Mouse (Mus musculus) C2C12 (cell line): ENCODE measurements around the gene Smtn.

Experiments used
- CTCF ChIP-seq: IDR thresholded peaks from one replicate; pipeline ENCODE4 v1.5.1; 2011; ENCODE audit not compliant: control insufficient read depth, insufficient read depth, insufficient read length
- MAX ChIP-seq: IDR thresholded peaks from one replicate; pipeline ENCODE4 v1.6.1; 2011; ENCODE audit warnings: mild to moderate bottlenecking, control low read depth
- MYOD1 ChIP-seq: IDR thresholded peaks from one replicate; pipeline ENCODE4 v1.6.1; 2011; ENCODE audit warnings: low read depth; ENCODE audit not compliant: control insufficient read depth, insufficient read length

GRCm38 (mm10) chr11:3557852-3558251, 17.4 kb upstream of the Smtn start:
- TF ChIP-seq MAX, result no peak
- TF ChIP-seq CTCF, result no peak
- no peak for TF ChIP-seq MYOD1
